Mouse (Mus musculus): Measurements from ENCODE around the gene Ehd2. TPM values are rescaled to one million over a fixed set of nuclear protein-coding genes. Genes with fewer than 3 reads are reported as not detected.

The Ehd2 gene
- total RNA-seq (2014; rRNA removed; ENCODE audit: low replicate concordance) (66.7 and 80.0 TPM in 2 replicates), polyA plus RNA-seq (2015; fragmentation: Nextera tagmentation; extraction: Ambion mirVana) (47.5 and 48.7 TPM in 2 replicates)

DNA sequence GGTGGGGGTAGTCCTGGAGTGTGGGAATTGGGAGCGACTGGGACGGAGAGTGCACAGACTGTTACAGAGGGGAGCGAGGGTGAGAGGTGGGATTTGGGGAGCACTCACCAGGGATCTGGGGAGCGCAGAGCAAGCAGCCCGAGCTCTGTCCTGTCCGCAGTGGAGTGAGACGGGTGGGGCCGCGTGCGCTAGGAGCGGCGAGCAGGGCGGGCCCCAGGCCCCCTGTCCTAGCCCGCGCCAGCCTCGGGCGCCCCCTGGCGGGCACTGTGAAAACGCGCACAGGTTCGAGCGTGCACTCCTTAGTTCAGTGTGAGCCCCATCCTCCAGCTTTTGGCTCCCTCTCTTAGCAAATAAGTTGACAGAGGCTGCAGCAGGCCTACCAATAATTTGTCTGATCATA lies at the start of gene Ehd2:
Ehd2 (minus strand) TSS at position 256 of the 400 bp plus-strand sequence.
- no peak for TF ChIP-seq EP300 (IDR thresholded peaks at IDR 0.05; ENCODE audit: low read depth)
- peak; percentile 91 for TF ChIP-seq CTCF (IDR thresholded peaks at IDR 0.05; ENCODE audit: low read depth)
- ATAC-seq (ENCODE audit: insufficient read depth, low read depth), result peak; percentile 80
- peaks cover 19% of the 10 kb centered on the region; the same call in 1 of the 2 replicates for H3K4me1 ChIP-seq (ENCODE audit: control insufficient read depth, insufficient read depth)
- DNase-seq (ENCODE audit: low spot score), result peak; percentile 74
- H3K9me3 ChIP-seq (replicated peaks; ENCODE audit: control insufficient read depth, low read length), result no peaks in the 10 kb centered on the region
- H3K4me3 ChIP-seq (ENCODE audit: low read depth, low read length), result peak within 1 kb of the TSS; percentile 51
- peaks cover 20% of the 10 kb centered on the region for H3K36me3 ChIP-seq (replicated peaks; ENCODE audit: control insufficient read depth, insufficient read depth, low read length)
- H3K9ac ChIP-seq (replicated peaks; ENCODE audit: low read depth, low read length), result peak within 1 kb of the TSS; percentile 59
- H3K4me2 ChIP-seq (ENCODE audit: low read depth, low read length), result peak within 1 kb of the TSS; percentile 58
- H3K27ac ChIP-seq (ENCODE audit: low read depth), result peak within 1 kb of the TSS; percentile 39
- no peaks in the 10 kb centered on the region for H3K27me3 ChIP-seq (ENCODE audit: control insufficient read depth, insufficient read depth, low read length)
- WGBS, result 0% methylated on average over 14 of the region's 22 CpGs

DNA sequence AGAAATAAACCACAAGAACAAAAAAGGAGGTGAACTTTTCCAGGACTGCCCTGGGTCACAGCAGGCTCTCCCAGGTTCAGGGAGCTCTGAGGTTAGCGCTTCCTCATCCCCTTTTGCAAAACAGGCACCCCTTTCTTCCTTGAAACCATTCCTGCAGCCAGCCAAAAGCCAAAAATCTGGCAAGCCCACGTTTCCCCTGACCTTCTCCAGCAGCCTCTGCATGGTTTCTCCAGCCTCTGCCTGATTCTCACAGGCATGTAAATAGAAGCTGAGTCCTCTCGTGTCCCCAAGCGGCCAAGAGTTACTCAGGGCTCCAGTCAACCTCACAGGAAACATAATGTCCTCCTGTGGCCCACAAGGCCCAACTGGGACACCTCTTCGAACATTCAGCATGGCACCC lies 48.0 kb upstream of the Ehd2 start:
- DNase-seq (ENCODE audit: low spot score), result no peak
- Histone ChIP-seq H3K9ac (replicated peaks; ENCODE audit: low read depth, low read length) (no peak overlapping the region), H3K9me3 (replicated peaks; ENCODE audit: control insufficient read depth, low read length) (no peaks in the 10 kb centered on the region), H3K4me2 (ENCODE audit: low read depth, low read length) (no peak overlapping the region), H3K27me3 (ENCODE audit: control insufficient read depth, insufficient read depth, low read length) (no peaks in the 10 kb centered on the region), H3K4me3 (ENCODE audit: low read depth, low read length) (no peak overlapping the region), H3K27ac (ENCODE audit: low read depth) (peak overlapping the region; percentile 78), H3K36me3 (replicated peaks; ENCODE audit: control insufficient read depth, insufficient read depth, low read length) (no peaks in the 10 kb centered on the region), H3K4me1 (ENCODE audit: control insufficient read depth, insufficient read depth) (peaks cover 46% of the 10 kb centered on the region)
- WGBS, result 71% methylated on average over 5 of the region's 5 CpGs
- no peak for ATAC-seq (ENCODE audit: insufficient read depth, low read depth)
- TF ChIP-seq CTCF (IDR thresholded peaks at IDR 0.05; ENCODE audit: low read depth), result no peak
- no peak for TF ChIP-seq EP300 (IDR thresholded peaks at IDR 0.05; ENCODE audit: low read depth)

DNA sequence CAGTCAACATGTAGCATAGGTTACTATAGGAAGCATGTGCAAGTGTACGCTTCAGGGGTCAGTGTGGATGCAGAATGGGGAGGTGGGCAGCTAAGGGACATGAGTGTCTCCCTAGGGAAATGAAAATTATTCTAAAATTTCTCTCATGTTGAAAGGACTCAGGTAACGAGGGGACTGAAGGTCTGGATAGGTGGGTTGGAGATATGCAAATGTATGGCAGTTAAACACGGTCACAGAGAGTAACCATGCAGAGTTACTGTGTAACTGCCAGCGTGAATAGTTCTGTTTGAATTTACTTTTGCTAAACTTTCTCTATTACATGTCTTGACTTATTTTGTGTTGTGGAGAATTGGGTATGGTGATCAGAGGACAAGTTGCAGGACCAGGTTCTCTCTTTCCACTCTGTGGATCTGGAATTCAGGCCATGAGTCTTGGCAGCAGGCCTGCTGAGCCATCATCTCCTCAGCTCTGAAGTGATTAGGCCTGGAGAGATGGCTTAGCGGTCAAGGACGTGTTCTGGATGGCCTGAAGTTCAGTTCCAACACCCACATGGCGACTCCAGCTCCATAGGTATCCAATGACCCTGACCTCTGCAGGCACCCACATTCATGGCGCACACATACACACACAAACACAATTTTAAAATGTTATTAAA lies 47.3 kb upstream of the Ehd2 start:
- ATAC-seq (ENCODE audit: insufficient read depth, low read depth) (peak; percentile 53; the same call in 1 of the 2 replicates), DNase-seq (ENCODE audit: low spot score) (no peak)
- Histone ChIP-seq H3K27ac (ENCODE audit: low read depth) (peak overlapping the region; percentile 78), H3K9ac (replicated peaks; ENCODE audit: low read depth, low read length) (no peak overlapping the region), H3K9me3 (replicated peaks; ENCODE audit: control insufficient read depth, low read length) (no peaks in the 10 kb centered on the region), H3K4me3 (ENCODE audit: low read depth, low read length) (no peak overlapping the region), H3K4me1 (ENCODE audit: control insufficient read depth, insufficient read depth) (peaks cover 43% of the 10 kb centered on the region), H3K36me3 (replicated peaks; ENCODE audit: control insufficient read depth, insufficient read depth, low read length) (no peaks in the 10 kb centered on the region), H3K27me3 (ENCODE audit: control insufficient read depth, insufficient read depth, low read length) (no peaks in the 10 kb centered on the region), H3K4me2 (ENCODE audit: low read depth, low read length) (no peak overlapping the region)
- TF ChIP-seq EP300 (IDR thresholded peaks at IDR 0.05; ENCODE audit: low read depth) (no peak), CTCF (IDR thresholded peaks at IDR 0.05; ENCODE audit: low read depth) (no peak)
- WGBS, result 58% methylated on average over 8 of the region's 8 CpGs

DNA sequence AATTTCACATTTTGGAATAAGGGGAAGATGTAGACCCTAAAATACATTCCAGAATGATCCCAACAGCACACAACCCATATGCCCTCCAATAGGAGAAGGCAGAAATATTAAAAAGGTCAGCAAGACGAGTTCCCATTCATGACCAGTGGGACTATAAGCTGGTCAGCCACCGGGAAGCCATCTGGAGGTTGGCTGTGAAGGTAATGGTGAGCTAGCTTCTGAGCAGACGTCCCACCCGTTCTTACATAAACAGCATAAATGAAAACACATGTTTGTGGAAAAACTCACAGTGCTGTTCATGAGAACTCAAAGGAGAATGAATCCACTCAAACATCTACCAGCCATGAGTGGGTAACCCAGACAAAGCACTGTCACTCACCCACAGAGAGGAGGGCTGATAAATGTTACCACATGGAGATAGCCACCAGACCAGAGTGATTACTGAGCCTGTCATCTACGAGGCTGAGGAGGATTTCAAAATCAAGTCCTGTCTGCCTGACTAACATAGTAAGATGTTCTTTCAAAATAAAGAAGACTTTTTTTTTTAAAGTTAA lies 46.4 kb upstream of the Ehd2 start:
- no peak for ATAC-seq (ENCODE audit: insufficient read depth, low read depth)
- Histone ChIP-seq H3K4me3 (ENCODE audit: low read depth, low read length) (no peak overlapping the region), H3K36me3 (replicated peaks; ENCODE audit: control insufficient read depth, insufficient read depth, low read length) (no peaks in the 10 kb centered on the region), H3K4me2 (ENCODE audit: low read depth, low read length) (no peak overlapping the region), H3K4me1 (ENCODE audit: control insufficient read depth, insufficient read depth) (peaks cover 38% of the 10 kb centered on the region), H3K9ac (replicated peaks; ENCODE audit: low read depth, low read length) (no peak overlapping the region), H3K27me3 (ENCODE audit: control insufficient read depth, insufficient read depth, low read length) (no peaks in the 10 kb centered on the region), H3K9me3 (replicated peaks; ENCODE audit: control insufficient read depth, low read length) (no peaks in the 10 kb centered on the region), H3K27ac (ENCODE audit: low read depth) (0 out of 2 replicates have a peak overlapping the region, but pooled peaks have one; percentile 78)
- no peak for DNase-seq (ENCODE audit: low spot score)
- WGBS, result 82% methylated on average over 5 of the region's 5 CpGs
- TF ChIP-seq CTCF (IDR thresholded peaks at IDR 0.05; ENCODE audit: low read depth) (no peak), EP300 (IDR thresholded peaks at IDR 0.05; ENCODE audit: low read depth) (no peak)

DNA sequence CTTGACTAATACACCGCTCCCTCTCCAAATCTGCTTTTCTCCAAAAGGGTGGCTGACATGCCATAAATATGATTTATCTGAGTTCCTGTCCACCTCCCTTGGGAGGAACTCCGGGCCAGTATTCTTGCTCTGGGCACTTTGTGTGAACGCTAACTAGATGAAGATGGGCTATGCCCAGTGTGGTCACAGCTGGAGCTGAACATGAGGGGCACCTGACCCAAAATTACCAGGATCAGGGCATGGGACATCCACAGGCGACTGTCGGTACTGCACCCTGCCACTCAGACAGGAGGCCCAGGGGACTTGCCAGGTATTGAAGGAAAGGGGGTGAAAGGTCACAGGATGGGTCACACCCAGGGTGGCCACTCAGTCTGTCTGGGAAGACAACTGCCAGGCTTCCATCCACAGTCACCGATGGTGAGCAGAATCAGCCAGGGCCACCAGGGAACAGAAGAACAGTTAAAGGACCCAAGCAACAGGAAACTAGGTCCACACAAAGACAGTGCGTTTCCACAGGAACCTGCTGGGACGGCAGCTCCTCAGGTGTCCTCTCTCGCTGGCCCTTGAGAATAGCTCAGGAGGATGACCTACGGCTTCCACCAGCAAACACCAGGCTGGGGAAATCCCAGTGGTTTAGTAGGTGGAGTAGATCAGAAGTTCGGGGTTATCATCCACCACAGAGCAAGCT lies 45.4 kb upstream of the Ehd2 start:
- WGBS, result 68% methylated on average over 11 of the region's 11 CpGs
- peaks cover 38% of the 10 kb centered on the region for H3K4me1 ChIP-seq (ENCODE audit: control insufficient read depth, insufficient read depth)
- TF ChIP-seq EP300 (IDR thresholded peaks at IDR 0.05; ENCODE audit: low read depth) (no peak), CTCF (IDR thresholded peaks at IDR 0.05; ENCODE audit: low read depth) (peak; percentile 49)
- H3K27ac ChIP-seq (ENCODE audit: low read depth), result no peak overlapping the region
- H3K4me3 ChIP-seq (ENCODE audit: low read depth, low read length), result no peak overlapping the region
- H3K9me3 ChIP-seq (replicated peaks; ENCODE audit: control insufficient read depth, low read length), result no peaks in the 10 kb centered on the region
- ATAC-seq (ENCODE audit: insufficient read depth, low read depth) (no peak), DNase-seq (ENCODE audit: low spot score) (no peak)
- H3K36me3 ChIP-seq (replicated peaks; ENCODE audit: control insufficient read depth, insufficient read depth, low read length), result no peaks in the 10 kb centered on the region
- no peak overlapping the region for H3K4me2 ChIP-seq (ENCODE audit: low read depth, low read length)
- no peak overlapping the region for H3K9ac ChIP-seq (replicated peaks; ENCODE audit: low read depth, low read length)
- H3K27me3 ChIP-seq (ENCODE audit: control insufficient read depth, insufficient read depth, low read length), result no peaks in the 10 kb centered on the region
